Mouse (Mus musculus) limb, embryonic 14.5 days (tissue): ENCODE measurements around the gene Mex3b. TPM values are rescaled to one million over a fixed set of nuclear protein-coding genes. Genes with fewer than 3 reads are reported as not detected.

Source experiments
- ATAC-seq: fragments of 200-750 bp; cut with Nextera tagmentation; 2 replicates; pipeline ENCODE4 v1.8.0; 2017; ENCODE audit warnings: low read depth, moderate number of reproducible peaks, moderate TSS enrichment; ENCODE audit not compliant: low FRiP score
- DNase-seq: peaks from one replicate; pipeline ENCODE4 v3.0.0-alpha.2; 2015; ENCODE audit warnings: low spot score
- H3K27ac ChIP-seq: fragments of 300-500 bp; sonication (generic); replicated peaks from 2 replicates; pipeline ENCODE4 v1.5.1; 2014; ENCODE audit warnings: low read depth, mild to moderate bottlenecking, low read length, moderate library complexity, mixed read lengths
- H3K27me3 ChIP-seq: fragments of 300-500 bp; sonication (generic); 2 replicates; pipeline ENCODE4 v1.6.1; 2014; ENCODE audit warnings: low read length, mixed read lengths; ENCODE audit not compliant: control insufficient read depth, insufficient read depth
- H3K36me3 ChIP-seq: fragments of 300-500 bp; sonication (generic); 2 replicates; pipeline ENCODE4 v1.6.1; 2014; ENCODE audit warnings: mild to moderate bottlenecking, low read length, moderate library complexity, mixed read lengths; ENCODE audit not compliant: control insufficient read depth, insufficient read depth
- H3K4me1 ChIP-seq: fragments of 300-500 bp; sonication (generic); 2 replicates; pipeline ENCODE4 v1.6.1; 2014; ENCODE audit warnings: antibody characterized with exemption, low read length, mixed read lengths; ENCODE audit not compliant: control insufficient read depth, insufficient read depth
- H3K4me2 ChIP-seq: fragments of 300-500 bp; sonication (generic); replicated peaks from 2 replicates; pipeline ENCODE4 v1.6.1; 2014; ENCODE audit warnings: low read depth, mild to moderate bottlenecking, low read length, moderate library complexity; ENCODE audit not compliant: severe bottlenecking
- H3K4me3 ChIP-seq: fragments of 300-500 bp; sonication (generic); replicated peaks from 2 replicates; pipeline ENCODE4 v1.5.1; 2014; ENCODE audit warnings: low read length
- H3K9ac ChIP-seq: fragments of 300-500 bp; sonication (generic); 2 replicates; pipeline ENCODE4 v1.6.1; 2014; ENCODE audit warnings: mild to moderate bottlenecking, low read depth, low read length, moderate library complexity; ENCODE audit not compliant: severe bottlenecking
- H3K9me3 ChIP-seq: fragments of 300-500 bp; sonication (generic); 2 replicates; pipeline ENCODE4 v1.6.1; 2016; ENCODE audit warnings: low read length; ENCODE audit not compliant: control insufficient read depth
- POLR2A ChIP-seq: fragments of 200-500 bp; IDR thresholded peaks from 2 replicates; pipeline ENCODE4 v1.8.0; 2012; ENCODE audit warnings: inconsistent platforms, mild to moderate bottlenecking, moderate library complexity, borderline replicate concordance; ENCODE audit not compliant: insufficient read depth, insufficient read length; ENCODE audit errors: extremely low read depth
- WGBS: fragments of 180-500 bp; shearing (Covaris S2); extraction: QIAGEN DNeasy Blood & Tissue Kit; methylation state at CpG from one replicate; pipeline ENCODE4 v1.1.7; 2014; 5-methylcytosine and 5-hydroxymethylcytosine counted together
- polyA plus RNA-seq, 2 experiments: library from polyadenylated mRNA; depleted of rRNA in 1 of 2; stranded (reverse) in 1 of 2; unstranded in 1 of 2; fragments of >200 nt; fragmentation: Nextera tagmentation in 1 of 2; extraction: Ambion mirVana in 1 of 2; gene quantifications; 2 replicates each; pipeline versions ENCODE4 v1.2.1 to v1.2.3; 2012 to 2014

Gene Mex3b
- polyA plus RNA-seq, 2 experiments: 29.8 to 83.8 TPM

DNA sequence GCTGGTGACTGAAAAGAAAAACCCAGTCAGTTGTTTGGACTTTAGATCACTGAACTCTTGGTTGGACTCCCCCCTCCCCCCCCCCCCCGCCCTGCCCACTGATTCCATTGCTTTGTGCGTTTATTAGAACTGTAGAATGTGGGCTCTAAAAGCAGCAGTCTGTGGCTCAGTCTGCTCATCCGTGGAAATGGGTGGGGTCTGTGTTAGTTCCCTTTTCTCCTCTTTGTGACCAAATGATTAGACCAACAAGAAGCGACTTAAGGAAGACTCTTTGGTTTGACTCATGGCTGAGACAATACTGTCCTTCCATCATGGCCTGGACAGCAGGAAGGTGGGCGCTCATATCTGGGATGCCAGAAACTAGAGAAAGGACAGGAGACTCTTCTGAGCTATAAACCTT, 9.4 kb downstream of the Mex3b start:
- no peak for TF ChIP-seq POLR2A
- Histone ChIP-seq H3K36me3 (peaks cover 7% of the 10 kb centered on the region; the same call in 1 of the 2 replicates), H3K27ac (no peak overlapping the region), H3K9me3 (no peaks in the 10 kb centered on the region), H3K27me3 (no peaks in the 10 kb centered on the region), H3K4me1 (no peaks in the 10 kb centered on the region), H3K9ac (no peak overlapping the region), H3K4me3 (no peak overlapping the region), H3K4me2 (no peak overlapping the region)
- ATAC-seq (no peak), DNase-seq (no peak)
- WGBS: 80% methylated on average over 4 of the region's 5 CpGs

DNA sequence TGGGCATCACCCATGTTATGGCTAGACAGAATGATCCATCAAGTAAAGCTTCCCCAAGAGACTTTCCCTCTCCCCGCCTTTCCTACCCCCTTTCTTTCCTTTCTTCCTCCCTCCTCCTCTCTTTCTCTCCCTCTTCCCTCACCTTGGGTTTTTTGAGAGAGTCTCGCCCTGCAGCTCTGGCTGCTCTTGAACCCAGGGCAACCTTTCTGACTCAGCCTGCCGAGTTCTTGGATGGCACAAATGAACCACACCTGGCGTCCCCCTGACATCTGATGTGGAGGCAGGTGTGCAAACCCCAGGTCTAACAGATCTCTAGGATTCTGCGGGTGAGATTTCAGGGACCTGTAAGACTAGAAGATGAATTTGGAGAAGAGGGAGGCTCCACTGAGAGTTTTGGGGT, 12.9 kb downstream of the Mex3b start:
- 92% methylated on average over 5 of the region's 5 CpGs for WGBS
- H3K4me2 ChIP-seq: no peak overlapping the region
- DNase-seq (no peak), ATAC-seq (no peak)
- H3K36me3 ChIP-seq: no peaks in the 10 kb centered on the region
- H3K4me3 ChIP-seq: no peak overlapping the region
- no peak for TF ChIP-seq POLR2A
- H3K9ac ChIP-seq: no peak overlapping the region
- H3K27me3 ChIP-seq: no peaks in the 10 kb centered on the region
- H3K27ac ChIP-seq: no peak overlapping the region
- H3K4me1 ChIP-seq: no peaks in the 10 kb centered on the region
- H3K9me3 ChIP-seq: no peaks in the 10 kb centered on the region

DNA sequence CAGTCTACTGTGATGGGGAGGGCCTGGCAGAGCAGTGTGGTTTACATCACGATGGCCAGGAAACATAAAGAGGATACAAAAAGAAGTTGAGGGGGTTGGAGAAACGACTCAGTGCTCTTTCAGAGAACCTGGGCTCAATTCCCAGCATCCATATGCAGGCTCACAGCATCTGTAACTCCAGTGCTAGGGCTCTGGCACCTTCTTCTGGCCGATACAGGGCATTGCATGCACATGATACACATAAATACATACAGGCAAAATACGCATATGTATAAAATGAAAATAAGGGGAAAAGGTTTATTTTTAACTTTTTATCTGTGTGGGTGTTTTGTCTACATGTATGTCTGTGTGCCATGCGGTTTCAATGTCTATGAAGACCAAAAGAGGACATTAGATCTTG, 13.6 kb downstream of the Mex3b start:
- Histone ChIP-seq H3K36me3 (no peaks in the 10 kb centered on the region), H3K27me3 (no peaks in the 10 kb centered on the region), H3K4me1 (no peaks in the 10 kb centered on the region), H3K9me3 (no peaks in the 10 kb centered on the region), H3K9ac (no peak overlapping the region), H3K4me3 (no peak overlapping the region), H3K4me2 (no peak overlapping the region), H3K27ac (no peak overlapping the region)
- DNase-seq (no peak), ATAC-seq (no peak)
- 84% methylated on average over 5 of the region's 5 CpGs for WGBS
- no peak for TF ChIP-seq POLR2A

DNA sequence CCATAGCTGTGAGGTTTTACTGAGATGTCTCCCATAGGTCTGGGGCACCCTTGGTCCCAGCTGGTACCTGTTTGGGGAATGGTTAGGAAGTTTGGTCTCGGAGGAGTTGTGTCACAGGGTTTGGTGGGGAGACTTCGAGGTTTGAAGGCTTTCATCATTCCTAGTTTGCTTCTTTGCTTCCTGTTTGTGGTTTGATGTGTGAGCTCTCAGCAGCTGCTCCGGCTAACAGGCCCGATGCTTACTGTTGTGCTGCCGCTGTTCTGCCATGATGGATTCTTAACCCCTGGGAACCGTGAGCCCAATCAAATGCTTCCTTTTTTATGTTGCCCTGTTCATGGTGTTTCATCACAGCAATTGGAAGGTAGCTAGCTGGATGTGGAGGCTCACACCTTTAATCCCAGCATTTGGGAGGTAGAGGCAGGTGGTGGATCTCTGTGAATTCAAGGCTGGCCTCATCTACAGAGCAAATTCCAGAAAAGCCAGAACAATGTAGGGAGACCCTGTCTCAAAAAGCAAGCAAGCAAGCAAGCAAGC, 23.3 kb downstream of the Mex3b start:
- Histone ChIP-seq H3K9me3 (no peaks in the 10 kb centered on the region), H3K9ac (no peak overlapping the region), H3K27me3 (no peaks in the 10 kb centered on the region), H3K4me1 (peaks cover 3% of the 10 kb centered on the region; the same call in 1 of the 2 replicates), H3K4me3 (no peak overlapping the region), H3K36me3 (no peaks in the 10 kb centered on the region), H3K4me2 (no peak overlapping the region), H3K27ac (no peak overlapping the region)
- no peak for ATAC-seq
- TF ChIP-seq POLR2A: no peak
- DNase-seq: no peak
- 75% methylated on average over 6 of the region's 6 CpGs for WGBS

DNA sequence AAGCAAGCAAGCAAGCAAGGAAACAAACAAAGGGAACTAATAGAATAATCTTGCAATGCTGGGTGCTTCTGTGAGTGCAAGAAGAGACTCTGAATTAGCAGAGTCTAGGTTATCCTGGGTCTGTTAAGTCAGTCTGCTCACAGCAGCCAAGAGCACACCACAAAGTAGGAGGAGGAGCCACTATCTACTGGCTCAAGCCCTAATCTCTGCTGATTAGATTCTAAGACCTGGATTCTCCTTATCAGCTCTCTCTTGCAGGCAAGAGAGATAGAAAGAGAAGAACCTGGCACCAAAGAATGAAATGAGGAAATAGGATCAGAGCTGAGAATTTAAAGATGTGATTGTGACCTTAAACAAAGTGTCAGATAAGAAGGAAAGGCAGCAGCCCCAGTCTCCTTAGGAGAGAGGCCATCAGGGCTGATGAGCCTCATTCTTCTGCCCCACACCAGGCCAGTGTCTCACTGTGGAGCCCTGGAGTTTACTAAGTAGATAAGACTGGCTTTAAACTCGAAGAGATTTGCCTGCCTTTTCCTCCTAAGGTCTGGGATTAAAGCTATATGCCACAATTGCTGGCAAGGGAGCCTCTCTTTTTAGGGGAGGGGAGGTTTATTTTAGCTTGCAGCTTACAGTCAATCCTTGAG, 23.9 kb downstream of the Mex3b start:
- 42% methylated on average over 1 of the region's 1 CpGs for WGBS
- Histone ChIP-seq H3K9me3 (no peaks in the 10 kb centered on the region), H3K27me3 (no peaks in the 10 kb centered on the region), H3K27ac (no peak overlapping the region), H3K9ac (no peak overlapping the region), H3K4me1 (peaks cover 3% of the 10 kb centered on the region; the same call in 1 of the 2 replicates), H3K4me2 (no peak overlapping the region), H3K36me3 (no peaks in the 10 kb centered on the region), H3K4me3 (no peak overlapping the region)
- no peak for TF ChIP-seq POLR2A
- ATAC-seq (no peak), DNase-seq (no peak)
